Mouse (Mus musculus): ENCODE data around the gene Lrp6. TPM values are rescaled to one million over a fixed set of nuclear protein-coding genes. Genes with fewer than 3 reads are reported as not detected.
A peak's percentile ranks its signal among the peaks of the same experiment; 100 is the strongest.

The Lrp6 gene
- total RNA-seq, 2 experiments from 2014 or later, result 41.5 to 46.1 TPM

GRCm38 (mm10) chr6:134512478-134512877, 54.3 kb downstream of the Lrp6 start:
- no peak for DNase-seq (ENCODE audit: low spot score in 2 of 2)
- intact Hi-C loops (cut with DNase I), result loop anchor here (5.0 kb wide), 1 partner anchor 55 kb away; the partner anchor contains the start of gene Lrp6

DNA sequence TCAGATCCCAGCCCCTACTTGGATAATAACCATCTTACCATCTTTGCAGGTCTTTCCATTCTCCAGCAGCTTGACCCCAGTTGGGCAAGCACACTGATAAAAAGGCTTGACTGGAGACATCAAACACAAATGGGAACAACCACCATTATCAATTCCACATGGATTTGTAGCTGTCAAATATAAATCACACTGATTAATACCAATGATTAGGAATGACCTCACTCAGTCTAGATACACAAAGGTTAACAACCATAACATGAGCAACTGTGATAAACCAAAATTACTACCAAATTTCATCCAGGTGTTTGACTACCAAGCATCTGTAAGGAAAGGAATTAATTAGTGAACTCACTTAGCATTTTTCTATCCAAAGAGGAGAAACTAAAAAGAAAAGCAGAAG, 55.6 kb downstream of the Lrp6 start:
- intact Hi-C loops (cut with DNase I), result loop anchor here (5.0 kb wide), 1 partner anchor 56 kb away; the partner anchor contains the start of gene Lrp6
- no peak for DNase-seq (ENCODE audit: low spot score in 2 of 2)

DNA sequence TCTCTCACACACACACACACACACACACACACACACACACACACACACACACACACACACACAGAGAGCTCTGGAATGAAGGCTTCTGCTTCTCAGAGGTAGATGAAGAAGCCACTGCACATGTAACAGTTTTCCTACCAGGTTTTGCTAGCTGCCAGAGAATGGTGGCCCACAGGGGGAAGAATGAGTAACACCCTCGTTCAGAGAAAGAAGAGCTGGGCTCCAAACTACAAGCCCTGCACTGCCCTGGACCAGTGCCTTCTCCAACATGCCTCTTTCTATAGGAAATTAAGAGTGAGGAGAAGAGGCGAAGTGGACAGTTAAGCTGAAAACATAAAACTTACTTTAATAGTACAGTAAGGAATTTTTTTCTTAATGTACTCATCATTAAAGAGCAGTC, 56.5 kb downstream of the Lrp6 start:
- intact Hi-C loops (cut with DNase I), result loop anchor here (5.0 kb wide), 1 partner anchor 57 kb away; the partner anchor contains the start of gene Lrp6
- DNase-seq (ENCODE audit: low spot score in 2 of 2), result no peak

DNA sequence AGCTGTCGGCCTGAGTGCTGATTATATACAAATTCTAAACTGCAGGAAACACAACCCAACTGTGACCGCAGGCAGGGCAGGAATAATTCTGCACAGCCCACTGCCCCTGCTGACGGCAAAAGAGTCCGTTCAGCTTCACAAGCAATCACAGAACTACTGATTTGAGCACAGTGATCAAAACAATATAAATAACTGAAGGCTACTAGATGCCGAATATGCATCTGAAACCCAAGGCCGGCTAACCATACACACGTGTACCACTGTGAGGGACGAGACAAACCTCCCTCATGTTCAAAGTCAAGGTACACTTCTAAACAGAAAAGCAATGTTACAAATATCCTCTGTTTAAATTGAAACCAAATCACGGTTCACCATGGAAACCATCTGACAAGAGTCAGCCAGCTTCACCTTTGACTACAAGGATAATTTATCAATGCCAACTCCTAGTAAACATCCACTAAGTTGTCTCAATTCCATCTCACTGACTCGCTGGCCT, 57.0 kb downstream of the Lrp6 start:
- intact Hi-C loops (cut with DNase I), result loop anchor here (5.0 kb wide), 1 partner anchor 58 kb away; the partner anchor contains the start of gene Lrp6
- DNase-seq (ENCODE audit: low spot score in 2 of 2), result no peak

- no peak for DNase-seq (ENCODE audit: low spot score in 2 of 2)
- intact Hi-C loops (cut with DNase I), result no loop called here
Measured at GRCm38 (mm10) chr6:134504866-134505265, 61.9 kb downstream of the Lrp6 start.

- intact Hi-C loops (cut with DNase I), result no loop called here
- DNase-seq (ENCODE audit: low spot score in 2 of 2), result no peak
Measured at GRCm38 (mm10) chr6:134502335-134502734, 64.4 kb downstream of the Lrp6 start.

- intact Hi-C loops (cut with DNase I), result no loop called here
- DNase-seq (ENCODE audit: low spot score in 2 of 2), result no peak
Measured at GRCm38 (mm10) chr6:134500381-134501162, 66.2 kb downstream of the Lrp6 start.

DNA sequence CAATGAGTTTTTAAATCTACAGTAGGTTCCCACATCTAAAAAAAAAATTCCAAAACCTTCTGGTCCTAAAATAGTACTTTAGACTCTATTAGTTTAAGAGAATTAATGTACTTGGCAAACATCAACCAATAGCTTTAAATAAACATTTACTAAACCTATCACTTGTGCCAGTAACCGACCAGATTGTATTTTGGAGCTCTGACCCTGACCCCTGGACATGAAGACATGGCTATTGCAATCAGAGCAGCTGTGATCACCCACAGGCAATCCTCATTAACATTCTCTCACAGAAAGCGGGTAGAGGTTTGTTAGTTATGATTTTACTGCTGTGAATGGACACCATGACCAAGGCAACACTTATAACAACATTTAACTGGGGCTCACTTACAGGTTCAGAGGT, 67.7 kb downstream of the Lrp6 start:
- no peak for DNase-seq (ENCODE audit: low spot score in 2 of 2)
- intact Hi-C loops (cut with DNase I), result no loop called here

DNA sequence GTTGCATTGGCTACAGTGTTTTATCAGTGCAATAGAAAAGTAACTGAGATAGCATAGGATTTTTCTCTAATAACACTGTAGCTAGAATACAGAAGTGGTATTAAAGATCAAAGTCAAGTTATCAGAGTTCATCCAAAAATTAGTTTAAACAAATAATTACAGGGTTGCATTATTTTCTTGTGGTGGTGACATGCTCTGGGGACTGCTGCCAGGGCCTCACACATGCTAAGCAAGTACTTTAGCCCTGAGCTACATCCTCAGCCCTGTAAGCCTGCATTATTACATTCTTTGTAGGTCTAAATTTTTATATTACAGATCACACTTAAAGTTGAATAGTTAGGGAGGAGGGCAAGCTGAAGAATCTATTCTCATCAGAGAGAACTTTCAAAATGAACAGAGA, 68.2 kb downstream of the Lrp6 start:
- intact Hi-C loops (cut with DNase I), result no loop called here
- no peak for DNase-seq (ENCODE audit: low spot score in 2 of 2)

DNA sequence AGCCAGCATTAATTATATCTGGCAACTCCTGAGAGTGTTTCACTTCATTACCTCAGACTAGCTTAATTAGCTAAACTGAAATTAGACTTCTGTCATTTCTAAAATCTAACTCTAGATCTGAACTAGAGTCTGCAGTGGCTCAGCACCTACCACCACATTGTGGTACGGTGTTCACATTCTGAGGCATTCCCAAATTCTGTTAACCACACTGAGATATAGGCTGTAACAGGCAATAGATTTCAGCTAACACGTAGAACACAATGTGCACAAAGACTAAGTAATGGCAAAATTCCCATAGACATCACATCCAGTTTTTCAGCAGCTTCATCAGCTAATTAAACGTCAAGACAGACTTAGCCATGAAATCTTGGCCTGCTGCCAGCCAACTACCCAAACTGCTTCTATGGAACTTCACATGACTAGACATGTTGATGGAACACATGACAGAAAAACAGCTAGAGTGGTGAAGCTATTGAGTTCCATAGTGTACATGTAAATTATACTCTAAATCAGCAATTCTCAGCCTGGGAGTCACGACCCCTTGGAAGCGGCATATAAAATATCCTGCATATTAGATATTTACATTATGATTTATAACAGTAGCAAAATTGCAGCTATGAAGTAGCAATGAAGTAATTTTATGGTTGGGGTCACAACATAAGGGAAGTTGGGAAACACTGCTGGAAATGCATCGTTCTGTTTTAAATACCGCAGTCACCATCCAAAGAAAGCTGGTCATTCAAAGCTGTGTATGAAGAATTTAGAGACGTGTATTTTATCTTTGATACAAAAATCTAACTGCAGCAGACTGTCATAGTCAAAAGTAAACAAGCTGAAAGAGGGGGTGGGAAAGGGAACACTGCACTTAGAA, 71.7 kb downstream of the Lrp6 start:
- intact Hi-C loops (cut with DNase I), result no loop called here
- peak; percentile 49 to 58 for DNase-seq (ENCODE audit: low spot score in 2 of 2)

- intact Hi-C loops (cut with DNase I), result no loop called here
Measured at GRCm38 (mm10) chr6:134489637-134490036, 77.1 kb downstream of the Lrp6 start.

GRCm38 (mm10) chr6:134489130-134489529, 77.6 kb downstream of the Lrp6 start:
- DNase-seq (ENCODE audit: low spot score in 2 of 2), result no peak
- intact Hi-C loops (cut with DNase I), result no loop called here

More at GRCm38 (mm10) chr6:134489637-134490036, 77.1 kb downstream of the Lrp6 start:
- no peak for DNase-seq (ENCODE audit: low spot score in 2 of 2)

GRCm38 (mm10) chr6:134486318-134486717, 80.4 kb downstream of the Lrp6 start:
- intact Hi-C loops (cut with DNase I), result no loop called here
- DNase-seq (ENCODE audit: low spot score in 2 of 2), result no peak

GRCm38 (mm10) chr6:134479481-134479880, 87.3 kb downstream of the Lrp6 start:
- DNase-seq (ENCODE audit: low spot score in 2 of 2), result no peak
- intact Hi-C loops (cut with DNase I), result no loop called here

DNA sequence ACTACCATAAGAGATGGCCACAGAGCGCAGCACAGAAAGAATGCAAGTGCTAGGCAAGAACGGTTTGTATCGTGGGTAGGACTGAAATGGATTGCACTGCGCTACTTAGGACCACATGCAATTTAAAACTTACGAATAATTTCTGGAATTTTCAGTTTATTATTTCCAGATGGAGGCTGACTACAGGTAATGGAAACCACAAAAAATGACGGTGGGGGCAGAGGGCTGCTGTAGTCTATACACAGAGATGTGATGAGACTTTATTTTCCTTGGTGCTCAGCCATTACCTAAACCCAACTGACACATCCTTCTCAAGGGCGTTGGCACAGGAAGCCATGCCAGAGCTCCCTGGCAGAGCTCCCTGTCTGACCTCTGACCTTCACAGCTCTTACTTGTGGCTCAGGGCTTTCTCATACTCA, 93.6 kb downstream of the Lrp6 start:
- intact Hi-C loops (cut with DNase I), result loop anchor here (5.0 kb wide), 1 partner anchor 94 kb away; the partner anchor contains the start of gene Lrp6
- no peak for DNase-seq (ENCODE audit: low spot score in 2 of 2)

DNA sequence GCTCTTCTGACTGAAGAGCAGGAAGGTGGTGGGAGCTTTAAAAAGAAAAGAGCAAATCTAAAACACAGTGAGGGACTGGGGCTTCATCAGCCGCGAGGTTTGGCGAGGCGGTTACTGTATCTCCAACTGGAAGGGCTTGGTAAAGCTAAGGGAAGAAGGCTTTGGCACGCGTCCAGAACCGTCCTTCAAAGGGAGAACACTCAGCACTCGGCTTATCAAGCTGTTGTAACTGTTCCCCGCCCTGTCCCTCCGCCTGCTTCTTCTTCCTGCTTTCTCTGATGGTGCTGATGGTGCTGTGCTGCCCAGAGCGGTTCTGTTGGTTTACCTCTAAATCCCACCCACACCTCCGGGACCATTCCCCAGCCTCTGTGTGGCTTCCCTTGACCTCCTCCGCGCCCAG, 95.9 kb downstream of the Lrp6 start:
- DNase-seq (ENCODE audit: low spot score in 2 of 2), result peak; percentile 24 to 60
- intact Hi-C loops (cut with DNase I), result loop anchor here (5.0 kb wide), 1 partner anchor 96 kb away; the partner anchor contains the start of gene Lrp6

DNA sequence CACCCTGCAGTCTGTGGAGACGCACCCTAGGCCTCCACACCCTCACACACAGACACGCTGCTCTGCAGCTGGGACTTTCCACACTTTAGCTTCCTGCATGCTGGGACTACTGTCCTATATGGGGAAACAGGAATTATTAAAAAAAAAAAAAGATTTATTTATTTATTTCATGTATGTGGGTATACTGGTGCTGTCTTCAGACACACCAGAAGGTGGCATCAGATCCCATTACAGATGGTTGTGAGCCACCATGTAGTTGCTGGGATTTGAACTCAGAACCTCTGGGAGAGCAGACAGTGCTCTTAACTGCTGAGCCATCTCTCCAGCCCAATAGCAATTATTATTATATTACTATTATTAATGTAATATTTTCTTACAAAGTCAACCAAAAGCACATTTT, 97.5 kb downstream of the Lrp6 start:
- DNase-seq (ENCODE audit: low spot score in 2 of 2), result no peak
- intact Hi-C loops (cut with DNase I), result no loop called here

DNA sequence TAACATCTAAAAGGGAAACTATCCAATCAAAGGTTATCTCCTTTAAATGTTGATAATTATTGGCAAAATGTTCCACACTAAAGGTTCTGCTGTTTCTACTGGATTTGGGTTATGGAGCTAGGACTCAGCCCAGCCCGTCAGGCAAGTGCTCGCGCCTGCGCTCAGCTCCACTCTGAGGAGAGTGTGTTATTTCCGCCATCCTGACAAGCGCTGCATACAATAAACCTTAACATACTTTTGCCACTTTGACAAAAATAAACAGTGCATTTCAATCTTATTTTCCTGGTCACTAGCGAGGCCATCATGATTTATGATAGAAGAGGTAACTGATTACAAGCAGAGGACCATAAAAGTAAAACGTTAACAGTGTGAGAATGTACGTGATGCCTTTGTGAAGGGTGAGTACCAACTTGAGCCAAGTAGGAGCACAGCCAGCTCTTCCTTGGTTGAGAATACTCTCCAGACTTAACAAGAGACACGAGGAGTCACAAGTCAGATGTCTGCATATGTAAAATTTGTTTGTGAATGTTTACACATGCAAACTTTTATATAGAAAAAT, 100.0 kb downstream of the Lrp6 start:
- intact Hi-C loops (cut with DNase I), result no loop called here
- DNase-seq (ENCODE audit: low spot score in 2 of 2), result no peak

- DNase-seq (ENCODE audit: low spot score in 2 of 2), result no peak
- intact Hi-C loops (cut with DNase I), result no loop called here
Measured at GRCm38 (mm10) chr6:134461175-134461574, 105.6 kb downstream of the Lrp6 start.

DNA sequence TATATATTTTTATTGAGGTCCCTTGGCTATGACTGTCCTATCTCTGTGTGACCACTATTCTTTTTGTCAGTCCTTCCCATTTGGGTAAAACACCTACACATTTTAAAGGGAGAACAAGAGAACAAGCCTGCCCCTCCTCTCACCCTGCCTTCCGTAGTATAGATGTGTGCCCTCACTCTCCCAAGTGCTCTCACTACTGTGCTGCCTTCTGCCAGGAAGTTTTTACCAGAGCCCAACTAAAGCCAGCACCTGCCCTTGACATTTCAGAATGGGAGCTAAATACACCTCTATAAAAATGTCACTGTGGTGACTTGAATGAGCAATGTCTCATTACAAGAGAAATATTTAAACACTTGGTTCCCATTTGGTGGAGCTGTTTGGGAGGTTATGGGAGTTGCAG, 108.4 kb downstream of the Lrp6 start:
- DNase-seq (ENCODE audit: low spot score in 2 of 2), result no peak
- intact Hi-C loops (cut with DNase I), result loop anchor here (10.0 kb wide), 1 partner anchor 106 kb away; the partner anchor contains the start of gene Lrp6

All from left cerebral cortex, postnatal 14 days (tissue).